Mouse (Mus musculus): ENCODE results near the gene Bhlhe40.

GRCm38 (mm10) chr6:108674221-108674620, 13.8 kb downstream of the Bhlhe40 start:
- TF ChIP-seq CTCF (IDR thresholded peaks at IDR 0.05; ENCODE audit: extremely low read depth, insufficient read depth, low read length) (no peak), POLR2A (IDR thresholded peaks at IDR 0.05; ENCODE audit: extremely low read depth, insufficient read depth, low read length) (no peak)
